Mouse (Mus musculus): Measurements from ENCODE around the gene Txn2. TPM values are rescaled to one million over a fixed set of nuclear protein-coding genes. Genes with fewer than 3 reads are reported as not detected.
A peak's percentile ranks its signal among the peaks of the same experiment; 100 is the strongest.

Gene Txn2
- polyA plus RNA-seq, 1 experiment from 2014 or later: 261 TPM

GRCm38 (mm10) chr15:77955440-77956403, 26.9 kb upstream of the Txn2 start:
- Histone ChIP-seq H3K27me3 (ENCODE audit: insufficient read depth, low read length) (peaks cover 14% of the 10 kb centered on the region), H3K4me2 (ENCODE audit: low read depth, low read length) (peak overlapping the region; percentile 81), H3K4me1 (ENCODE audit: insufficient read depth) (peaks cover 18% of the 10 kb centered on the region), H3K9ac (replicated peaks) (peak overlapping the region; percentile 34), H3K36me3 (replicated peaks; ENCODE audit: insufficient read depth, low read length) (peaks cover 23% of the 10 kb centered on the region), H3K27ac (ENCODE audit: low read depth) (no peak overlapping the region), H3K4me3 (ENCODE audit: low read depth, low read length) (peak overlapping the region; percentile 47), H3K9me3 (ENCODE audit: low read length) (no peaks in the 10 kb centered on the region)
- WGBS (ENCODE audit: insufficient replicate concordance): 18% methylated on average over 52 of the region's 52 CpGs
- TF ChIP-seq EP300 (IDR thresholded peaks at IDR 0.05; ENCODE audit: low read depth): no peak
- TF ChIP-seq CTCF (IDR thresholded peaks at IDR 0.05; ENCODE audit: low read depth): no peak
- ATAC-seq (no peak; the same call in 1 of the 2 replicates), DNase-seq (no peak)

- TF ChIP-seq EP300 (IDR thresholded peaks at IDR 0.05; ENCODE audit: low read depth) (no peak), CTCF (IDR thresholded peaks at IDR 0.05; ENCODE audit: low read depth) (no peak)
- no peak overlapping the region for H3K9ac ChIP-seq (replicated peaks)
- no peaks in the 10 kb centered on the region for H3K9me3 ChIP-seq (ENCODE audit: low read length)
- no peak for DNase-seq
- no peak overlapping the region for H3K4me2 ChIP-seq (ENCODE audit: low read depth, low read length)
- WGBS (ENCODE audit: insufficient replicate concordance): 75% methylated on average over 2 of the region's 2 CpGs
- ATAC-seq: no peak
- H3K4me1 ChIP-seq (ENCODE audit: insufficient read depth): peaks cover 18% of the 10 kb centered on the region
- H3K36me3 ChIP-seq (replicated peaks; ENCODE audit: insufficient read depth, low read length): peaks cover 9% of the 10 kb centered on the region
- peaks cover 14% of the 10 kb centered on the region for H3K27me3 ChIP-seq (ENCODE audit: insufficient read depth, low read length)
- no peak overlapping the region for H3K4me3 ChIP-seq (ENCODE audit: low read depth, low read length)
- no peak overlapping the region for H3K27ac ChIP-seq (ENCODE audit: low read depth)
Measured at GRCm38 (mm10) chr15:77954362-77954761, 25.6 kb upstream of the Txn2 start.

- Histone ChIP-seq H3K4me3 (ENCODE audit: low read depth, low read length) (no peak overlapping the region), H3K36me3 (replicated peaks; ENCODE audit: insufficient read depth, low read length) (no peaks in the 10 kb centered on the region), H3K4me1 (ENCODE audit: insufficient read depth) (peaks cover 18% of the 10 kb centered on the region), H3K9ac (replicated peaks) (no peak overlapping the region), H3K4me2 (ENCODE audit: low read depth, low read length) (no peak overlapping the region), H3K9me3 (ENCODE audit: low read length) (no peaks in the 10 kb centered on the region), H3K27me3 (ENCODE audit: insufficient read depth, low read length) (peaks cover 14% of the 10 kb centered on the region), H3K27ac (ENCODE audit: low read depth) (no peak overlapping the region)
- WGBS (ENCODE audit: insufficient replicate concordance): 82% methylated on average over 3 of the region's 3 CpGs
- no peak for TF ChIP-seq CTCF (IDR thresholded peaks at IDR 0.05; ENCODE audit: low read depth)
- TF ChIP-seq EP300 (IDR thresholded peaks at IDR 0.05; ENCODE audit: low read depth): no peak
- no peak for ATAC-seq
- DNase-seq: no peak
Measured at GRCm38 (mm10) chr15:77952921-77953320, 24.1 kb upstream of the Txn2 start.

- TF ChIP-seq EP300 (IDR thresholded peaks at IDR 0.05; ENCODE audit: low read depth) (no peak), CTCF (IDR thresholded peaks at IDR 0.05; ENCODE audit: low read depth) (no peak)
- Histone ChIP-seq H3K4me1 (ENCODE audit: insufficient read depth) (no peaks in the 10 kb centered on the region), H3K36me3 (replicated peaks; ENCODE audit: insufficient read depth, low read length) (no peaks in the 10 kb centered on the region), H3K9ac (replicated peaks) (no peak overlapping the region), H3K4me2 (ENCODE audit: low read depth, low read length) (no peak overlapping the region), H3K27ac (ENCODE audit: low read depth) (no peak overlapping the region), H3K4me3 (ENCODE audit: low read depth, low read length) (no peak overlapping the region), H3K9me3 (ENCODE audit: low read length) (no peaks in the 10 kb centered on the region), H3K27me3 (ENCODE audit: insufficient read depth, low read length) (no peaks in the 10 kb centered on the region)
- no peak for DNase-seq
- ATAC-seq: no peak
- WGBS (ENCODE audit: insufficient replicate concordance): 86% methylated on average over 7 of the region's 7 CpGs
Measured at GRCm38 (mm10) chr15:77949061-77949460, 20.3 kb upstream of the Txn2 start.

- Histone ChIP-seq H3K9me3 (ENCODE audit: low read length) (no peaks in the 10 kb centered on the region), H3K4me3 (ENCODE audit: low read depth, low read length) (no peak overlapping the region), H3K36me3 (replicated peaks; ENCODE audit: insufficient read depth, low read length) (no peaks in the 10 kb centered on the region), H3K27ac (ENCODE audit: low read depth) (peak overlapping the region; percentile 12; the same call in 1 of the 2 replicates), H3K9ac (replicated peaks) (no peak overlapping the region), H3K4me2 (ENCODE audit: low read depth, low read length) (no peak overlapping the region; the same call in 1 of the 2 replicates), H3K4me1 (ENCODE audit: insufficient read depth) (no peaks in the 10 kb centered on the region), H3K27me3 (ENCODE audit: insufficient read depth, low read length) (no peaks in the 10 kb centered on the region)
- peak; percentile 56 for DNase-seq
- ATAC-seq: peak; percentile 57
- 55% methylated on average over 4 of the region's 4 CpGs for WGBS (ENCODE audit: insufficient replicate concordance)
- TF ChIP-seq EP300 (IDR thresholded peaks at IDR 0.05; ENCODE audit: low read depth) (no peak), CTCF (IDR thresholded peaks at IDR 0.05; ENCODE audit: low read depth) (no peak)
Measured at GRCm38 (mm10) chr15:77945711-77946110, 16.9 kb upstream of the Txn2 start.

- ATAC-seq (no peak), DNase-seq (no peak)
- Histone ChIP-seq H3K9me3 (ENCODE audit: low read length) (no peaks in the 10 kb centered on the region), H3K4me3 (ENCODE audit: low read depth, low read length) (no peak overlapping the region), H3K27ac (ENCODE audit: low read depth) (no peak overlapping the region), H3K4me2 (ENCODE audit: low read depth, low read length) (no peak overlapping the region), H3K36me3 (replicated peaks; ENCODE audit: insufficient read depth, low read length) (no peaks in the 10 kb centered on the region), H3K27me3 (ENCODE audit: insufficient read depth, low read length) (no peaks in the 10 kb centered on the region), H3K9ac (replicated peaks) (no peak overlapping the region), H3K4me1 (ENCODE audit: insufficient read depth) (0 out of 2 replicates have a peak, but pooled peaks cover 4% of the 10 kb centered on the region)
- TF ChIP-seq EP300 (IDR thresholded peaks at IDR 0.05; ENCODE audit: low read depth) (no peak), CTCF (IDR thresholded peaks at IDR 0.05; ENCODE audit: low read depth) (no peak)
- WGBS (ENCODE audit: insufficient replicate concordance): 69% methylated on average over 3 of the region's 3 CpGs
Measured at GRCm38 (mm10) chr15:77941563-77941962, 12.8 kb upstream of the Txn2 start.
